Mouse (Mus musculus) brain, embryonic 14.5 days (tissue): ENCODE measurements around the gene Capn1. TPM values are rescaled to one million over a fixed set of nuclear protein-coding genes. Genes with fewer than 3 reads are reported as not detected.
A peak's percentile ranks its signal among the peaks of the same experiment; 100 is the strongest.

ENCODE experiments used
- DNase-seq: peaks from one replicate; pipeline ENCODE4 v3.0.0-alpha.2; 2011; ENCODE audit warnings: low read depth
- CTCF ChIP-seq: fragments of 200-500 bp; IDR thresholded peaks from 2 replicates; pipeline ENCODE4 v1.5.1; 2012; ENCODE audit warnings: inconsistent platforms, mild to moderate bottlenecking, moderate library complexity, borderline replicate concordance; ENCODE audit not compliant: insufficient read depth, insufficient read length; ENCODE audit errors: extremely low read depth
- POLR2A ChIP-seq: fragments of 200-500 bp; IDR thresholded peaks from 2 replicates; pipeline ENCODE4 v1.6.1; 2012; ENCODE audit warnings: mild to moderate bottlenecking, inconsistent platforms, borderline replicate concordance; ENCODE audit not compliant: poor library complexity, insufficient read depth, insufficient read length, severe bottlenecking; ENCODE audit errors: extremely low read depth
- polyA plus RNA-seq: library from polyadenylated mRNA; depleted of rRNA; stranded (reverse); fragments of >200 nt; gene quantifications from 2 replicates; pipeline ENCODE4 v1.2.3, GENCODE M21; 2012; rRNA removed

Gene Capn1
- polyA plus RNA-seq, 1 experiment: 7.6 TPM

DNA sequence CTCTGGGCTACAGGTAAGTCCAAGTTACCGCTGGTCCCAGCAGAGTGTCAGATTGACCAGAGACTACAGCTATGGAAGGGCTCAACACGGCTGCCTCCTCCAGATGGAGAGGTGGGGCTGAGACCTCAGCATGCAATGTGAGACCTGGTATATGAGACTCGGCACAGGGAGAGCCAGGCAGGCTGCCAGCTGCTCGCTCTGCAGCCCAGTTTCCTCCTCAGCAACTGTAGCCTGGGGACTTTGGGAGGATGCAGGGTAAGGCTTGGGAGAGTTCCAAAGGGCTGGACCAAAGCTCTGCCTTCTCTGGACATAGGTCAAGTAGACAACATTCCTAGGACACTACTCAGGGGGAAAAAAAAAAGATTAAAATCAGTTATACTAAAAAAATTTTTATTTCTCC is 75.5 kb downstream of the Capn1 start:
- peak; percentile 77 for DNase-seq
- TF ChIP-seq POLR2A: no peak
- TF ChIP-seq CTCF: no peak

GRCm38 (mm10) chr19:5939715-5940114 is 76.0 kb downstream of the Capn1 start:
- no peak for DNase-seq
- TF ChIP-seq POLR2A (no peak), CTCF (no peak)

Other genes starting within 250 kb of the Capn1 start
- 130 and 153 TPM in 2 replicates for gene Scyl1, start 244.5 kb downstream of the Capn1 start, polyA plus RNA-seq
- gene Frmd8, start 140.6 kb downstream of the Capn1 start, polyA plus RNA-seq: 18.9 and 21.3 TPM in 2 replicates
- gene Slc25a45, start 138.1 kb downstream of the Capn1 start, polyA plus RNA-seq: 2.6 and 3.5 TPM in 2 replicates
- gene Tigd3, start 121.7 kb downstream of the Capn1 start, polyA plus RNA-seq: 15.2 and 15.5 TPM in 2 replicates
- 180 and 231 TPM in 2 replicates for gene Dpf2, start 102.9 kb downstream of the Capn1 start, polyA plus RNA-seq
- gene Cdc42ep2, start 91.1 kb downstream of the Capn1 start, polyA plus RNA-seq: 11.7 and 13.7 TPM in 2 replicates
- 33.8 and 56.9 TPM in 2 replicates for gene Pola2, start 51.7 kb downstream of the Capn1 start, polyA plus RNA-seq
- gene Slc22a20, start 29.8 kb downstream of the Capn1 start, polyA plus RNA-seq: not detected in 2 replicates
- 24.6 and 38.8 TPM in 2 replicates for gene Syvn1, start 30.7 kb upstream of the Capn1 start, polyA plus RNA-seq
- gene Mrpl49, start 41.9 kb upstream of the Capn1 start, polyA plus RNA-seq: 46.3 and 50.4 TPM in 2 replicates
- 1,255 and 1,497 TPM in 2 replicates for gene Fau, start 41.9 kb upstream of the Capn1 start, polyA plus RNA-seq
- gene Znhit2, start 45.3 kb upstream of the Capn1 start, polyA plus RNA-seq: 36.0 and 46.5 TPM in 2 replicates
- gene Tm7sf2, start 52.5 kb upstream of the Capn1 start, polyA plus RNA-seq: 76.1 and 100 TPM in 2 replicates
- gene Vps51, start 61.3 kb upstream of the Capn1 start, polyA plus RNA-seq: 95.4 and 109 TPM in 2 replicates
- not detected in 2 replicates for gene Tmem262, start 64.1 kb upstream of the Capn1 start, polyA plus RNA-seq
- gene Gm28374, start 66.4 kb upstream of the Capn1 start, polyA plus RNA-seq: 2.5 and 3.1 TPM in 2 replicates
- 103 and 127 TPM in 2 replicates for gene Zfpl1, start 69.1 kb upstream of the Capn1 start, polyA plus RNA-seq
- 9.7 and 16.3 TPM in 2 replicates for gene Cdca5, start 69.1 kb upstream of the Capn1 start, polyA plus RNA-seq
- 0.15 and 0.25 TPM in 2 replicates for gene AC131692.1, start 78.5 kb upstream of the Capn1 start, polyA plus RNA-seq
- gene Naaladl1, start 89.9 kb upstream of the Capn1 start, polyA plus RNA-seq: 1.1 and 2.0 TPM in 2 replicates
- 47.3 and 66.2 TPM in 2 replicates for gene Sac3d1, start 102.8 kb upstream of the Capn1 start, polyA plus RNA-seq
- gene Snx15, start 112.4 kb upstream of the Capn1 start, polyA plus RNA-seq: 52.3 and 52.4 TPM in 2 replicates
- 0.05 TPM in 2 replicates for gene Batf2, start 125.1 kb upstream of the Capn1 start, polyA plus RNA-seq
- gene Arl2, start 125.7 kb upstream of the Capn1 start, polyA plus RNA-seq: 109 and 144 TPM in 2 replicates
- gene Majin, start 168.5 kb upstream of the Capn1 start, polyA plus RNA-seq: 0.05 TPM in 1 of 2 replicates, not detected in the other
- 0.22 TPM in 1 of 2 replicates, not detected in the other for gene Gpha2, start 210.5 kb upstream of the Capn1 start, polyA plus RNA-seq
- gene Ppp2r5b, start 220.0 kb upstream of the Capn1 start, polyA plus RNA-seq: 121 and 133 TPM in 2 replicates
- gene Atg2a, start 225.8 kb upstream of the Capn1 start, polyA plus RNA-seq: 21.8 and 28.9 TPM in 2 replicates